Mouse (Mus musculus) neural tube, embryonic 13.5 days (tissue): ENCODE measurements around the gene 4921517D22Rik. TPM values are rescaled to one million over a fixed set of nuclear protein-coding genes. Genes with fewer than 3 reads are reported as not detected.
"Not testable (repeated sequence)": the region's sequence is repeated elsewhere in the genome, so short reads cannot be mapped to it uniquely, and the experiment has no call there.

ENCODE experiments used
- ATAC-seq: fragments of 200-750 bp; cut with Nextera tagmentation; 2 replicates; pipeline ENCODE4 v1.8.0; 2017; ENCODE audit warnings: low read depth, mild to moderate bottlenecking, moderate TSS enrichment, moderate library complexity
- H3K27ac ChIP-seq: fragments of 300-500 bp; sonication (generic); replicated peaks from 2 replicates; pipeline ENCODE4 v1.5.1; 2015; ENCODE audit warnings: moderate library complexity, mild to moderate bottlenecking, inconsistent platforms
- H3K27me3 ChIP-seq: fragments of 300-500 bp; sonication (generic); 2 replicates; pipeline ENCODE4 v1.6.1; 2015; ENCODE audit warnings: mild to moderate bottlenecking, inconsistent platforms
- H3K36me3 ChIP-seq: fragments of 300-500 bp; sonication (generic); 2 replicates; pipeline ENCODE4 v1.6.1; 2015; ENCODE audit warnings: mild to moderate bottlenecking, inconsistent platforms
- H3K4me1 ChIP-seq: fragments of 300-500 bp; sonication (generic); replicated peaks from 2 replicates; pipeline ENCODE4 v1.6.1; 2015; ENCODE audit warnings: inconsistent platforms
- H3K4me2 ChIP-seq: fragments of 300-500 bp; sonication (generic); 2 replicates; pipeline ENCODE4 v1.6.1; 2015; ENCODE audit warnings: inconsistent platforms, mild to moderate bottlenecking, moderate library complexity
- H3K4me3 ChIP-seq: fragments of 300-500 bp; sonication (generic); 2 replicates; pipeline ENCODE4 v1.5.1; 2015; ENCODE audit warnings: mild to moderate bottlenecking, inconsistent platforms
- H3K9ac ChIP-seq: fragments of 300-500 bp; sonication (generic); 2 replicates; pipeline ENCODE4 v1.6.1; 2015; ENCODE audit warnings: moderate library complexity, mild to moderate bottlenecking, inconsistent platforms
- H3K9me3 ChIP-seq: fragments of 300-500 bp; sonication (generic); 2 replicates; pipeline ENCODE4 v1.6.1; 2016; ENCODE audit warnings: inconsistent platforms
- WGBS: fragments of 180-500 bp; shearing (Covaris S2); methylation state at CpG from one replicate; pipeline ENCODE4 v1.1.7; 2015; 5-methylcytosine and 5-hydroxymethylcytosine counted together
- polyA plus RNA-seq: library from polyadenylated mRNA; unstranded; fragments of >200 nt; fragmentation: Nextera tagmentation; extraction: Ambion mirVana; gene quantifications from 2 replicates; pipeline ENCODE4 v1.2.1, GENCODE M21; 2015

Gene 4921517D22Rik
- not detected in 2 replicates for polyA plus RNA-seq

DNA sequence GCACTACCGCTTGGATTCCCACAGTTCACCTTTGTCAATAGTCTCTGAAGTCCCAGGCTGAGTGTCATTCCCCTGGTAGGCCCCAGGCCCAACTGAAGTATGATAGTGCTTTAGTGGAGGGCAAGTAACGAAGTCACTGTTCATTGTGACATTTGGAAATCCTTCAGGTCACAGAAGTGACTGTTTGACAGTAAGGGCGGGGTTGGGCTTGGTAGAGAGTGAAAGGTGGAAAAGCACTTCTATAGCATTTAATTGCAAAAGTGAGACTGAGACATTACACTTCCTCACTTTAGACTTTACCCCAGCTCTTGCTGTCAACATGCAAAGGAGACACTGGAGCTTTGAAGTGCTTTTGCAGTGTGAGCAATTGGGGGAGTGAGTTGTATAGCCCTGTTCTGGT lies at the start of gene 4921517D22Rik:
4921517D22Rik (minus strand) TSS at position 101 of the 400 bp plus-strand sequence.
- Histone ChIP-seq H3K9me3 (peaks cover 3% of the 10 kb centered on the region; the same call in 1 of the 2 replicates), H3K27ac (no peak within 1 kb of the TSS), H3K4me2 (no peak within 1 kb of the TSS), H3K4me3 (no peak within 1 kb of the TSS), H3K27me3 (no peaks in the 10 kb centered on the region), H3K9ac (no peak within 1 kb of the TSS), H3K4me1 (no peaks in the 10 kb centered on the region), H3K36me3 (no peaks in the 10 kb centered on the region)
- ATAC-seq, result no peak
- 92% methylated on average over 3 of the region's 3 CpGs for WGBS

DNA sequence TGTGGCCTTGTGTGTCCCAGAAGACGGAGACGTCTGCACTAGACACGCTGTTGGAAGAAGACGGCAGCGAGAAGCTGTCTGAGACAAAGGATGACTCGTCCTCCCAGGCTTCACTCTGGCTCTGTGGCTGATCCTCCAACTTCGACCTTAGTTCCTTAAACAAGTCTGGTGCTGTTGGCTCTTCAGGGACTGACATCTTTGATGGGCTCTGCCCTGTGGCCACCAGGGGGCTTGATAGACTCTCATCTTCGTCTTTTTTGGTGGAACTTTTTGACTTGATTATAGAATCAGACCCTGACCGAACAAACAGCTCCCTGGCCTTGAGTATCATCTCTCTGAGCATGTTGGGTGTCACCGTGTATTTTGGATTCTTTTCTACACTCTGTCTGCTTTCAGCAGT lies 47.8 kb upstream of the 4921517D22Rik start:
- no peaks in the 10 kb centered on the region for H3K4me1 ChIP-seq
- H3K27ac ChIP-seq, result no peak overlapping the region
- no peaks in the 10 kb centered on the region for H3K36me3 ChIP-seq
- WGBS, result 80% methylated on average over 10 of the region's 10 CpGs
- ATAC-seq, result no peak
- H3K4me2 ChIP-seq, result no peak overlapping the region
- no peak overlapping the region for H3K4me3 ChIP-seq
- H3K9ac ChIP-seq, result no peak overlapping the region
- H3K9me3 ChIP-seq, result no peaks in the 10 kb centered on the region
- no peaks in the 10 kb centered on the region for H3K27me3 ChIP-seq

DNA sequence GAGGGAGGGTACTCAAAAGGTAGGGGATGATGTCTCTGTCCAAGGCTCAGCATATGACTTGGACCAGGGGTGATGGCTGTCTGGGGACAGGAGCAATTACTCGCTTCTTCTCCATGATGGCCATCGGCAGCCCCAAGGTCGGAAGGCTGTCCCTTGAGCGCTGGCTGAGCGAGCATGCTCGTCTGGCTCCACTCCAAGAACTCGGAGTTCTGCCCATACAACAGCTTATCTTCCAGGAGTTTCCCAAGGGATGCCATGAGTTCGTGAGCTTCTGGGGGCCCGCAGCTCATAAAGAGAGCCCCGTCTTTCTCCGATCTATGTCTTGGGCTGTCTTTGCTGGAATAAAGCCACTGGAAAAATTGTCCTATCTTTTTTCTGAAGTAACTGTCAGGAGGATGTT lies 47.2 kb upstream of the 4921517D22Rik start:
- no peak for ATAC-seq
- H3K27me3 ChIP-seq, result no peaks in the 10 kb centered on the region
- no peaks in the 10 kb centered on the region for H3K4me1 ChIP-seq
- no peaks in the 10 kb centered on the region for H3K36me3 ChIP-seq
- no peak overlapping the region for H3K4me3 ChIP-seq
- H3K9me3 ChIP-seq, result no peaks in the 10 kb centered on the region
- WGBS, result 90% methylated on average over 11 of the region's 11 CpGs
- H3K27ac ChIP-seq, result no peak overlapping the region
- H3K4me2 ChIP-seq, result no peak overlapping the region
- H3K9ac ChIP-seq, result no peak overlapping the region

DNA sequence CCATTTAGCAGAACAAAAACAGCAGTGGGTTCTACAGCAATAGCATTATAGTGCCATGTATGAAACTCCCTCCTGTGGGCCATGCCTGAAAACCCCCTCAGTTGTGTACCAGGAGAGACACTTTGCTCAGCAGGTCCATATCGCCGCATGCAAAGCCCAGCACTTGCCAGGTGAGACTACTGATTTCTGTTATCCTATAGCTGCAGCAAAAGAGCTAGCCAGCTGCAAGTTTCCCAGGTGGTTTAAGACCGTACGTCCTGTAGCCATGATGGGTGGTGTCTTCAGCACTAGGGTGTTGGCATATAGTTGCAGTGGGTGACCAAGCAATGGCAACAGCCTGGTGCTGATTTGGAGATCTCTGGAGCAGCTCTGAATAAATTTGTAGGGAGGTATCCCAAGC lies 45.5 kb upstream of the 4921517D22Rik start:
- ATAC-seq, result no peak
- no peak overlapping the region for H3K4me2 ChIP-seq
- H3K9me3 ChIP-seq, result no peaks in the 10 kb centered on the region
- no peak overlapping the region for H3K27ac ChIP-seq
- no peak overlapping the region for H3K4me3 ChIP-seq
- H3K27me3 ChIP-seq, result no peaks in the 10 kb centered on the region
- whole genome bisulfite sequencing, result 89% methylated on average over 4 of the region's 4 CpGs
- H3K9ac ChIP-seq, result no peak overlapping the region
- no peaks in the 10 kb centered on the region for H3K4me1 ChIP-seq
- no peaks in the 10 kb centered on the region for H3K36me3 ChIP-seq

DNA sequence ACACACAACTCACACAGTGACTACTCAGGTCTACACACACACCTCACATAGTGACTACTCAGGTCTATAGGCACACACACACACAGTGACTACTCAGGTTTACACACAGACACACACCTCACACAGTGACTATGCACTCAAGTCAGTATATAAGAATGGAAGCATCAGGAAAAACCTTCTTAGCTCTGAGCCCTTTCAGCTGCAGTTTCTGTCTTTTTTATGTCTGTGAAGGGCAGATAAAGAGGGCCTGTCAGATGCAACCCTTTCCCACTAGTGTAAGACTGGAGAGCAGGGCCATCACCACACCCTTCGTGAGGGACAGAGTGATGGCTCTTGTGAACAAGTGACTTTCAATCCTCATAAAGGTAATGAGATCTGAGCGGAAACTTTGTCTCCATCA lies 44.5 kb upstream of the 4921517D22Rik start:
- Histone ChIP-seq H3K4me3 (no peak overlapping the region), H3K9ac (no peak overlapping the region), H3K36me3 (no peaks in the 10 kb centered on the region), H3K9me3 (no peaks in the 10 kb centered on the region), H3K4me1 (no peaks in the 10 kb centered on the region), H3K4me2 (no peak overlapping the region), H3K27me3 (no peaks in the 10 kb centered on the region), H3K27ac (no peak overlapping the region)
- no peak for ATAC-seq
- WGBS, result 83% methylated on average over 2 of the region's 2 CpGs

DNA sequence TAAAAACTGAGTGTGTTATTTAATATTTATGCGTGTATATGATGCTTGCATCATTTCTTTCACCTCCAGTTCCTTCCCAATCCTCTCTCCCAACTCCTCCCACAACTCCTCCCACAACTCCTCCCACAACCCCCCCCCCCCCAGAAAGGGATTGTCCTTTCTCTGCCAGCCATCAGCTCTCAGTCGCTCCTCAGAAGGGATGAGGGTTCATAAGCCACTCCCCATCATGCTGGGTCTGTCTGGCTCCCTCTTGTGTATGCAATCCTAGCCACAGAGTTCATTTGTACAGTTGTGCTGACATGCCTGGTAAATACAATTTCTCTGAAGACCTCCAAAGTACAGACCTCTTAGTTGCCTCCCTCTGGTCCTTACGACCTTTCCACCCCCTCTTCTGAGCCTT lies 41.3 kb upstream of the 4921517D22Rik start:
- H3K36me3 ChIP-seq, result no peaks in the 10 kb centered on the region
- no peaks in the 10 kb centered on the region for H3K27me3 ChIP-seq
- no peak overlapping the region for H3K4me2 ChIP-seq
- no peak overlapping the region for H3K9ac ChIP-seq
- WGBS, result 29% methylated on average over 3 of the region's 3 CpGs
- no peaks in the 10 kb centered on the region for H3K4me1 ChIP-seq
- no peak overlapping the region for H3K27ac ChIP-seq
- H3K4me3 ChIP-seq, result no peak overlapping the region
- H3K9me3 ChIP-seq, result no peaks in the 10 kb centered on the region
- 0 out of 2 replicates have a peak, but pooled peaks have one; percentile 40 for ATAC-seq

DNA sequence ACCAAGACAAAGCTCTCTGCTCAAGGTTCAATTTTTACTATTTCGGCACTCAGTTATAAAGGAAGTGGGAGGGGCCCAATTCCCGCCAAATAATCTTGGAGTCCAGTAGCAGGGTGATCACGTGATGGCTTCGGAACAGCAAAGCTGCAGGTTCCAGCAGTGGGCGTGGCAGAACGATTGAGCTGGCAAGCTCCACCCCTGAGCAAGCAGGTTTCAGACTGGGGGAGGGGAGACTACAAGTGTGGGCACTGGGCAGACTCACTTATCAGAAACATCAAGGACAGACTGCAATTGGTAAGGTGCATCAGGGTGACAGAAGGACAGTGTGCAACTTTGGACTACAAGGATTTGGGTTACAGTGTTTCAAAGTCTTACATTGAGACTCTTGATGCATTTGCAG lies 40.4 kb upstream of the 4921517D22Rik start:
- H3K4me3 ChIP-seq, H3K27ac ChIP-seq, H3K4me2 ChIP-seq, H3K9ac ChIP-seq, H3K27me3 ChIP-seq, H3K9me3 ChIP-seq, H3K4me1 ChIP-seq, H3K36me3 ChIP-seq, ATAC-seq: not testable (repeated sequence)
- 39% methylated on average over 6 of the region's 6 CpGs for WGBS

DNA sequence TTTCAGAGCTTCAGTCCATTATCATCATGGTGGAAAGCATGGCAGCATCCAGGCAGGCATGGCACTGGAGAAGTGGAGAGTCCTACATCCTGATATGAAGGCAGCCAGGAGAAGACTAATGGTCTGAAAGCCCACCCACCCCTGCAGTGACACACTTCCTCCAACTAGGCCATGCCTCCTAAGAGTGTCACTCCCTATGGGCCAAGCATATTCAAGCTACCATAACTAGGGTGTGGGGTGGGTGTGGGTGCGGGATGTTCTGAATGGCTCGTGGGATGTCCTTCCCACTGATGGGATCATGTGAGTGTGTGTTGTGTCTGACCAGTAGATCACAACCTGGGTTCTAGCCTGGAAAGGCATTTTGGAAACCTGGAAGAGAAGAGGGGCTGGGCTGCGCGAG lies 40.0 kb upstream of the 4921517D22Rik start:
- H3K4me1 ChIP-seq, result no peaks in the 10 kb centered on the region
- 0 out of 2 replicates have a peak, but pooled peaks have one; percentile 36 for ATAC-seq
- H3K4me3 ChIP-seq, result no peak overlapping the region
- no peaks in the 10 kb centered on the region for H3K36me3 ChIP-seq
- 87% methylated on average over 4 of the region's 4 CpGs for WGBS
- no peaks in the 10 kb centered on the region for H3K9me3 ChIP-seq
- no peak overlapping the region for H3K9ac ChIP-seq
- H3K4me2 ChIP-seq, result no peak overlapping the region
- H3K27ac ChIP-seq, result no peak overlapping the region
- no peaks in the 10 kb centered on the region for H3K27me3 ChIP-seq

DNA sequence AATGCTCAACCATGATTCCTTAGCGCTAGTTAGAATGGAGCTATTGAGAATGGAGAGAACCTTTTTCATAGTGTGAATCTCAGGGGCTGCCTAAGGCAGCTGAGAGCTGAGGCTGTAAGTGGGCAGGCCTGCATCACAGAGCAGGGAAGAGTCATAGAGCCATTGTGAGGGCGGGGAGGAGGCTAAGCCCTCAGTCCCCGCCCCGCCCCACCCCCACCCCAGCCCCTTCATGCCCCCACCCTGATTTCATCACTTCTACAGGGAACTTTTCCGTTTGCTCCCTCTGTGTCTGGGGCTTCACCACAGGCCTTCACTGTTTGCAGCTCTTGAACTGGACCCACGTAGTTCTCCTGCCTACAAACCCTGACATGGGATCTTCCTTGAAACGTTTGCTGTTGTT lies 37.7 kb upstream of the 4921517D22Rik start, which contains the start of gene Spata31d1d:
Spata31d1d (minus strand) TSS at position 101 of the 400 bp plus-strand sequence.
- Histone ChIP-seq H3K4me1 (peaks cover 7% of the 10 kb centered on the region; the same call in 1 of the 2 replicates), H3K4me2 (no peak within 1 kb of the TSS), H3K27ac (no peak within 1 kb of the TSS), H3K27me3 (no peaks in the 10 kb centered on the region), H3K4me3 (no peak within 1 kb of the TSS), H3K36me3 (no peaks in the 10 kb centered on the region), H3K9ac (no peak within 1 kb of the TSS), H3K9me3 (no peaks in the 10 kb centered on the region)
- WGBS, result 41% methylated on average over 7 of the region's 7 CpGs
- no peak for ATAC-seq

DNA sequence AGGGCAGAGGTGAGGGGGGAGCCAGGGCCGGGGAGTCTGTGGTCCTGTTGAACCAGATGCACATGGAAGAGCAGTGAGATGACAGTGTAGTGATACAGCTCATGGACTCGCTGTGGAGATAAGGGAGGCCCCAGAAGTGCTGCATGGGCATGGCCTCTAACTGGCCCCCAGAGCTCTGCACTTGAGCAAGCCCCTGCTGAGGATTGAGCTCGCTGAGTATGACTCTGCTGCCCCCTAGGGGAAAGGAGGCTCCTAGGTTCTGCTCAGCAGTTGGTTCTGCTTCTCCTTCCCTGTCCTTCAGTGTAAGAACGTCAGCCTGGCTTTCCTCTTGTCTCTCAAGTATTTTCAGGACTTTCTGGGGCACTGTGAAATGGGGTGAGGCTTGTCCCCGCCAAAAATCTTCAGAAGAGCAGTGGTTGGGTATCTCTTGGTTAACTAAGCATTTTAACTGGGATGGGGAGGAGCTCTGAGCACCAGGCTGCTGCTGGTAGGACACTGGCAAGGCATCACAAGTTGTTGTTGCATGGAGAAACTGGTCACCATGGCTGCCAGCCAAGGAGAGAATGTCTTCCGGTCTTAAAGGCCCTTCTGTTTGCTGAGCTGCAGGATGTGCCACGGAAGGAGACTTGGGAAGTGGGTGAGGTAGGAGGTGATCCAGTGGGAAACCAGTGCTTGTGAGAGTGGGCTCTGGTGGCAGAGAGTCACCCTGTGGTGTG lies 34.6 kb upstream of the 4921517D22Rik start:
- WGBS, result 32% methylated on average over 7 of the region's 7 CpGs
- no peak overlapping the region for H3K27ac ChIP-seq
- peak; percentile 87 for ATAC-seq

DNA sequence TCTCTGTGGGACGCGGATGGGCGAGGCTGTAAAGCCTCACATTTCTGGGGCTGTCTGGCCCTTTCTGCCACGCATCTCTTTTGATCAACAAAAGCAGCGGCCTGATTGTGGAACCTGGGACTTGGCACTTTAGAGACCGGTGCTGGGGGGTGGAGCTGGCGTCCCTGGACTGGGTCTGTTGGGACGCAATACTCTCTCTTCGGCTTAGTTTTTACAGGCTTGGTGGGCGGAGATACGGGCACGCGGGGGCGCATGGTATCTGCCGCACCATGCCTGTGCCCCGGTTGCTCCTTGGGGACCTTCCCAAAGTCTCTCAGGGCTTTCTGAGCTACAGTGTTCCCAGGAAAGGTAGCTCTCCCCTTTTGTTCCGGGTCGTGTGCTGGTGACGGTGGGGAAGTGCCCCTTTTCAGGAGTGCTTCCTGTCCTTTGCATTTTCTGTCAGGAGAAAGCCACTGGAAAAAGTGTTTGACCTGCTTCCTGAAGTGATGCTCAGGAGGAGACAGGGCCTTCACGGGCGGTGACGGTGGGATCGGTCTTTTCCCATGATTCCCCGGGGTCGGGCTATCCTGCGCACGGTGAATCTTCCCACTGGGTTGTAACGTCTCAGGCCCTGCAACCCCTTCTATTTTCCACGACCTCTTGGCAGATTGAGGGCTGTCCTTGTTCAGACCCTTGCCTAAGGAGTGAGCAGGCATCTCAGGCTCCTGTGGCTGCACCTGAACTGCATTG lies 32.4 kb upstream of the 4921517D22Rik start:
- no peak for ATAC-seq
- H3K27ac ChIP-seq, result no peak overlapping the region
- H3K36me3 ChIP-seq, result no peaks in the 10 kb centered on the region
- 0 out of 2 replicates have a peak overlapping the region, but pooled peaks have one; percentile 4 for H3K4me3 ChIP-seq
- peak overlapping the region; percentile 48 for H3K4me2 ChIP-seq
- H3K9me3 ChIP-seq, result no peaks in the 10 kb centered on the region
- WGBS, result 39% methylated on average over 29 of the region's 29 CpGs
- peak overlapping the region; percentile 45; the same call in 1 of the 2 replicates for H3K9ac ChIP-seq
- peaks cover 16% of the 10 kb centered on the region for H3K4me1 ChIP-seq
- H3K27me3 ChIP-seq, result no peaks in the 10 kb centered on the region

More for the DNA sequence above, 34.6 kb upstream of the 4921517D22Rik start:
- Histone ChIP-seq H3K4me2 (no peak overlapping the region), H3K27me3 (no peaks in the 10 kb centered on the region), H3K9ac (0 out of 2 replicates have a peak overlapping the region, but pooled peaks have one; percentile 26), H3K9me3 (no peaks in the 10 kb centered on the region), H3K4me3 (no peak overlapping the region), H3K4me1 (peaks cover 16% of the 10 kb centered on the region), H3K36me3 (no peaks in the 10 kb centered on the region)

DNA sequence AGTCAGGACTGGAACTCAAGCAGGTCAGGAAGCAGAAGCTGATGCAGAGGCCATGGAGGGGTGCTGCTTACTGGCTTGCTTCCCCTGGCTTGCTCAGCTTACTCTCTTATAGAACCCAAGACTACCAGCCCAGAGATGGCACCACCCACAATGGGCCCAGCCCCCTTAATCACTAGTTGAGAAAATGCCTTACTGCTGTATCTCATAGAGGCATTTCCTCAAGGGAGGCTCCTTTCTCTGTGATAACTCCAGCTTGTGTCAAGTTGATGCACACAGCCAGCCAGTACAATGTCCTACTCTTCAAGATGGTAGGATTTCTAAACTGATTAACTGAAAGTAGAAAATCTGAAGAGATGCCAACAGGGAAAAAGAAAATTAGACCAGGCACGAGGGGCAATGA lies 28.2 kb upstream of the 4921517D22Rik start:
- H3K4me2 ChIP-seq, H3K4me3 ChIP-seq, H3K9ac ChIP-seq, H3K27me3 ChIP-seq, H3K36me3 ChIP-seq, H3K9me3 ChIP-seq, ATAC-seq, H3K27ac ChIP-seq: not testable (repeated sequence)
- peaks cover 17% of the 10 kb centered on the region for H3K4me1 ChIP-seq
- 86% methylated on average over 1 of the region's 1 CpGs for WGBS
